Mouse (Mus musculus) brain, adult 2 months (tissue): Measurements from ENCODE around the gene Adamts20.

Source experiments
- DNase-seq: peaks from one replicate; pipeline ENCODE4 v3.0.0; 2011; ENCODE audit warnings: low read depth, low spot score

Adamts20 gene

GRCm38 (mm10) chr15:94252962-94253712 is 212.1 kb downstream of the Adamts20 start:
- peak; percentile 74 for DNase-seq

GRCm38 (mm10) chr15:94249766-94250165 is 215.5 kb downstream of the Adamts20 start:
- DNase-seq, result no peak

GRCm38 (mm10) chr15:94248386-94248785 is 216.8 kb downstream of the Adamts20 start:
- no peak for DNase-seq

- no peak for DNase-seq
Observed at GRCm38 (mm10) chr15:94246669-94247068, 218.5 kb downstream of the Adamts20 start.

- DNase-seq, result no peak
Observed at GRCm38 (mm10) chr15:94244336-94244735, 220.9 kb downstream of the Adamts20 start.

- peak; percentile 77 for DNase-seq
Observed at GRCm38 (mm10) chr15:94242133-94242532, 223.1 kb downstream of the Adamts20 start.

- peak; percentile 17 for DNase-seq
Observed at GRCm38 (mm10) chr15:94239637-94240036, 225.6 kb downstream of the Adamts20 start.

- DNase-seq, result no peak
Observed at GRCm38 (mm10) chr15:94239127-94239526, 226.1 kb downstream of the Adamts20 start.

GRCm38 (mm10) chr15:94238058-94238876 is 227.0 kb downstream of the Adamts20 start:
- no peak for DNase-seq

GRCm38 (mm10) chr15:94236726-94237125 is 228.5 kb downstream of the Adamts20 start:
- DNase-seq, result no peak

GRCm38 (mm10) chr15:94236121-94236520 is 229.1 kb downstream of the Adamts20 start:
- DNase-seq, result no peak

- peak; percentile 42 for DNase-seq
Observed at GRCm38 (mm10) chr15:94235190-94235589, 230.0 kb downstream of the Adamts20 start.

GRCm38 (mm10) chr15:94231246-94231645 is 234.0 kb downstream of the Adamts20 start:
- DNase-seq, result no peak

- peak; percentile 79 for DNase-seq
Observed at GRCm38 (mm10) chr15:94227388-94227787, 237.8 kb downstream of the Adamts20 start.

GRCm38 (mm10) chr15:94223101-94223500 is 242.1 kb downstream of the Adamts20 start:
- DNase-seq, result no peak

- DNase-seq, result peak; percentile 19
Observed at GRCm38 (mm10) chr15:94220686-94221085, 244.5 kb downstream of the Adamts20 start.
